Mouse (Mus musculus): Measurements from ENCODE around the gene Asic3.
"Not testable (repeated sequence)": the region's sequence is repeated elsewhere in the genome, so short reads cannot be mapped to it uniquely, and the experiment has no call there.

Asic3 gene

DNA sequence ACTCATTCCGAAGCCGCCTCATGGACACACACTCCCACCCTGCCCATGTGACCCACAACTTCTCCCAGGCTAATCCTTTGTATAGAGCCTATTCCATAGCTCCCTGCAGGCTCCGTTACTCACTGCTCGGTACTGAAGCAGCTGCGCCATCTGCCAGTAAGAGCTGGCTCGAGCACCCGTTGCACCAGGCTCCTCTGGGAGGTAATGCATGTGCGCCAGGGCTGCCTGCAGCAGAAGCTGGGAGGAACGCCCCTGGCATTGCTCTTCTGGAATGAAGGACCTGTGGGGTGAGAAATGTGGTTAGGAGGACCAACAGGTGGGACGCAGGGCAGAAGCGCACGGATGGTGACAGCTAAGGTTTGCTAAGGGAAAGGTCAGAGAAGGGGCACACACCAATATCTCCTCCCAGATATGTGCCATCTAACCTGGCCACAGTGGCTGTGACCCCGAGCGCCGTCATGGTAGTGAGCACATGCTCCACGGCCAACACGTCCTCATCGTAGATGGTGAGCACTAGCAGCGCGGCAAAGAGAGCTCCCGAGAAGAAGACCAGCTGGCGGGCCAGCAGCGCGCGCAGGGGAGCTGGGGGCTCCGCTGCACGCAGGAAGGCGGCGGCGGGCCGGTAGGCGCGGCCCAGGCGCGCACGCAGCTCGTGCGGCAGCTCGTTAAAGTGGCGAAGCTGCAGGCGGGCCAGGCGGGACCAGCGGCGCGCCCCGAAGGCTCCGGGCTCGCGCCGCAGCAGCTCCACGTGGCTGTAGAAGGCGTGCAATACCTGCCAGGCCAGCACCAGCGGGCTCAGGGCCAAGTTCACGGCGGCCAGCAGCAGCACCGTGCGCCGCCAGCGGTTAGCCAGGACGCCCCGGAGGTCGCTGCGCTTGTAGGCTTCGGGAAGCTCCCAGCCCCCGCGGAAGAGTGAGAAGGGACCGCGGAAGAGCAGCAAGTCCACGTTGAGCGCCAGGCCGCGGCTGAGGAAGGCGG is 25.6 kb upstream of the Asic3 start:
- no peak for DNase-seq (ENCODE audit: extremely low spot score, low read depth, low spot score)

DNA sequence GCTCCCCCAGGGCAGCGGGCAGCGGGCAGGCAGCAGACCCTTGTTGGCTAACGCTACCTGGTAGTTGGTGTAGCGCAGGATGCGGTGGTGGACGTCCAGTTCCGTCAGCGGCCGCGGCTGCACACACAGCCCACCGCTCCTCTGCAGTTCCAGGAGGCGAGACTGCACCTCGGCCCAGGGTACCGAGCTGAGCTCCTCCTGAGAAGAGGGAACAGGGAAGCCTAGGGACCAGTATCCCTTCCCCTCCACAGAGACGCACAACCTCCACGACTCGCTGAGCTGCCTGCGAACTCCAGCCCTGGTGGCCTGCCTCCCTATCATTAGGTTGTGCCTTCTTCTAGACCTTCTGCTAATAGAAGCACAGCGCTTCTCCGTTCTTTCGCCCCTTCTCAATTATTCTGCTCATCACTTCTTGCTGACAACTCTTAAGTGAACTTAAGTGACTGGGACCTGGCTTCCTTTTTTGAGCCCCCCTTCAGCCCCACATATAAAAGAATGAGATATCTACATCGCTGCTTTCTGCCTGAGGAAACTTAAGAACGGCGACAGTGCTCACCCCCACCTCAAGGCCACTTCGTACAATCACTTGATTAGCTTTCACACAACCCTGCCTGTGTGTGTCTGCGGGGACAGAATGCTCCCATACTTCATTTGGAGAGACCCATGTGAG is 24.8 kb upstream of the Asic3 start:
- no peak for DNase-seq (ENCODE audit: extremely low spot score, low read depth, low spot score)

- DNase-seq (ENCODE audit: extremely low spot score, low read depth, low spot score): no peak
Measured at GRCm38 (mm10) chr5:24389011-24389657, 24.1 kb upstream of the Asic3 start.

GRCm38 (mm10) chr5:24389658-24390020 is 23.6 kb upstream of the Asic3 start:
- no peak for DNase-seq (ENCODE audit: extremely low spot score, low read depth, low spot score)

DNA sequence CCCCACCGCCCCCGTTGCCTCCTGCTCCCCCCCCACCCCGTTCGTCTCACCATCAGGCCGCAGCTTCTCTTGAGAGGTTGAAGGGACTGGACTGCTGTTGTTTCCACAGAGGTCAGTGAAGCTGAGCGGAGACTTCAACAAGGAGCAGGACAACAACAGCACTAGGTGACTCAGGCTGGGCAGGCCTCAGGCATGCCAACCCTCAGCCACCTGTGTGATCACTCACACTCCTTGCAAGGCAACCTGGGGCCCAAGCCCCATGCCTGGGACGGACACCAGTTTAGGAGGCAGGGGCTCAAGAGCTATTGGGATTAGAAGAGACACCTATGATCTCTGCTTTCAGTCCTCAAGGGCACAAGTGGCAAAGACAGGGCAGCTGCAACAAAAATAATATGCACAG is 21.3 kb upstream of the Asic3 start, which contains the start of gene Atg9b:
Gene Atg9b, minus strand, starts transcription at position 280 of the 400 bp plus-strand sequence.
- DNase-seq (ENCODE audit: extremely low spot score, low read depth, low spot score): no peak

DNA sequence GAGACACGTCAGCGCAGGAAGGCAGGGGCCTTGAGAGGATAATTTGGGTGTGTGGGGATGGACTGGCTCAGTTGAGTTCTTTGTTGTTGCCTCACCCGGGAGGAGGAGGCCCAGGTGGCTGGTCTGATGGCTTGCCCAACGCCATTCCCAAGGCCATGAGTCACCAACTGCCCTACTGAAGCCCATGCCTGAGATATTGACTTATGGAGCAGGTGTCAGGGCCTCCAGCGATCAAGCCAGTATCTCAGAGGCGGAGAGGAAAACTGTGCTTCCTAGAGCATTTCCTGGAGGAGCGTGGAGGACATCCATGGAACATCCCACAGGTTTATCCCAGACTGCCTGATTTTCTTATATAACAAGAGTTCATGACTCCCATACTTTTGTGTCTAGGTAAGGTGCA is 20.5 kb upstream of the Asic3 start:
- no peak for DNase-seq (ENCODE audit: extremely low spot score, low read depth, low spot score)

DNA sequence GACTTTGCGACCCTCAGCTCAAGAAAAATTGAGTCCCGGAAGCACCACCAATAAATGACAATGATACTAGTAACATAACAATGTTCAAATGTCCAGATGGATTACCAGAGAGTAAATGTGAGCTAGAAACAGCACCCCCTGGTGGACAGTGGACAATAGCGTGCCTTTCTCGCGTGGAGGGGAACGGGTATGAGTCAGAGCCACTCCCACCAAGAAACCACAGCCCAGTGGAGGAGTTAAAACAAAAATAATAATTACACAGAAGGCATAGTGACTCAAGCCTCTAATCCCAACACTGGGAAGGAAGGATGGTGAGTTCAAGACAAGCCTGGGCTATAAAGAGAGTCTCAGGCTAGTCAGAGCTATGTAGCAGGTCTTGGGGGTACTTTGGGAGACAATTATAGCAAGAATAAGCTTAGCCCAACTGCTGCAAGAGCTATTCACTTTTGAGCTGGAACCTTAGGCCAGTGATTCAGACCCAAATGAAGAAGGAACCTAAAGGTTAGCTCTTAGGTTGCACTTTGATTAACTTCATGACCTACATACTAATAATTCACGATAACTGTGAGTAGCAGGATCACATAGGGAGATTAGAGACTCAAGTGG is 19.7 kb upstream of the Asic3 start, which contains the start of gene Abcb8:
Gene Abcb8, plus strand, starts transcription at position 272 of the 606 bp plus-strand sequence.
- peak; percentile 57 for DNase-seq (ENCODE audit: extremely low spot score, low read depth, low spot score)

- peak; percentile 99 for DNase-seq (ENCODE audit: extremely low spot score, low read depth, low spot score)
Measured at GRCm38 (mm10) chr5:24394165-24394894, 18.9 kb upstream of the Asic3 start.

GRCm38 (mm10) chr5:24396254-24396653 is 16.9 kb upstream of the Asic3 start:
- not testable (repeated sequence) for DNase-seq (ENCODE audit: extremely low spot score, low read depth, low spot score)

GRCm38 (mm10) chr5:24399686-24400085 is 13.5 kb upstream of the Asic3 start:
- DNase-seq (ENCODE audit: extremely low spot score, low read depth, low spot score): no peak

- no peak for DNase-seq (ENCODE audit: extremely low spot score, low read depth, low spot score)
Measured at GRCm38 (mm10) chr5:24400362-24400761, 12.8 kb upstream of the Asic3 start.

DNA sequence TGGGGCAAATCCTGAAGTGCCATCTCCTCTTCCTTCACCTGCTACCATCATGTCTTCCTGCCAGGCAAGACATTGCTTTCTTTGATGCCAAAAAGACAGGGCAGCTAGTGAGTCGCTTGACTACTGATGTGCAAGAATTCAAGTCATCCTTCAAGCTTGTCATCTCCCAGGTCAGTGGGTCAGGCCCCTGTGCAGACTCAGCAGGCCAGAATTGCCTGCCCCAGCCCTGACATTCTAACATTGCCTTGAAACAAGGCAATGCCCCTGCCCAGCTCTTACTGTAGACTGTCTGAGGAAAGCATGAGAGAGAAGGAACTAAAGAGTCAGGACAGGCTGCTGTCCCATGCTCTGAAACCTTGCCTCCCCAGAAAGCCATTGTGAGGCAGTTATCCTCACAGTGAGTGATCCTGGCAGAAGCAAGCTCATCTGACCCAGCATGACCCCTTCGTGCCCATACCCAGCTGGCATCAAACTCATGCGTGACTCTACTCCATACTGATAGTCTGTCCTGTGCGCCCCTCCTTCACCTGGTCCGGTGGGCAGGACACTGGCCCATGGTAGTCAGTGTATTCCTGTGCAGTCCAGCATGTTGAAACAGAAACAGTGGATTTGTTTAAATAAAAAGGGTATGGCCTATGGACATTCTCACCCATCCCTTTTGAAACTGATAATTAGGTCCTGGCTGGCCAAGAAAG is 12.1 kb upstream of the Asic3 start:
- no peak for DNase-seq (ENCODE audit: extremely low spot score, low read depth, low spot score)

- DNase-seq (ENCODE audit: extremely low spot score, low read depth, low spot score): no peak
Measured at GRCm38 (mm10) chr5:24401969-24402368, 11.2 kb upstream of the Asic3 start.

- no peak for DNase-seq (ENCODE audit: extremely low spot score, low read depth, low spot score)
Measured at GRCm38 (mm10) chr5:24404594-24405360, 8.4 kb upstream of the Asic3 start.

DNA sequence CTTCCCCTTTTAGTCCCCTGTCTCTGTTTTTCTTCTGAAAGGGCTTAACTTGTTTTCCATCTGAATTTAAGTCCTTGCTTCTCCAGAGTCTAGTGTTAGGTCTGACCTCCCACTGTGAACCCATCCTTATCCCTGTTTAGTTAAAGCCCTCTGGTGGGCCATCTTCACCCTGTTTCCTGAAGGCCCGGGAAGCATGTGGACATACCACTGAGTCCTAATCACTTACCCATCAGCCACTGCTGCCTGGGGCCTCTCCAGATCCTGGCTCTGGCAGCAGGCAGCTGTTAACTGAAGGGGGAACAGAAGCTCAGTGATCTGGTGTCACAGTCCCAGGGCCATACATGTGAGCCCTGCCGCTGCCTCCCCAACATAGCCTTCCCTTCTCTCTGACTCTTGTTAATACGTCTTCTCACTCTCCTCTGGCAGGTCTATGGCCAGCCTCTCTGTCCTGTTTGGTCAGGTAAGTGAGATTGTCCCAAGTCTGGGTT is 7.8 kb upstream of the Asic3 start:
- no peak for DNase-seq (ENCODE audit: extremely low spot score, low read depth, low spot score)

GRCm38 (mm10) chr5:24408651-24409050 is 4.5 kb upstream of the Asic3 start:
- no peak for DNase-seq (ENCODE audit: extremely low spot score, low read depth, low spot score)

DNA sequence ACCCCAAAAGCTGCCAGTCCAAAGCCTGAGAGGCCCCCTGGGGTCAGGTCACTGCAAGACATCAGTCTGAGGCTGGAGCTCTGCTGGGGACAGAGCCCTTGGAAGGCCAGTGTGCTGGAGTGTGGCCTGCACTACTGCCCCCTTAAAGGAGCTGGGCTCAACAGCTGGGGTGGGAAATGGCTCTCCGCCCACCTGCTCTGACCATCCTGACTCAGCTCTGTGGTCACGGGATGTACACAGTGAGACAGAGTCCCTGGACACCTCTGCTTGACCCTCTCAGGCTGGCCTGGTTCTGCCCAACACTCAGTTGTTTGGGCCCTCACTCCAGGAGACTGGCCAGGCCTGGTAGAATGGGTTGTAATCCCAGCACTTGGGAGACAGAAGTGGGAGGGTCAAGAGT is 3.7 kb upstream of the Asic3 start:
- no peak for DNase-seq (ENCODE audit: extremely low spot score, low read depth, low spot score)

DNA sequence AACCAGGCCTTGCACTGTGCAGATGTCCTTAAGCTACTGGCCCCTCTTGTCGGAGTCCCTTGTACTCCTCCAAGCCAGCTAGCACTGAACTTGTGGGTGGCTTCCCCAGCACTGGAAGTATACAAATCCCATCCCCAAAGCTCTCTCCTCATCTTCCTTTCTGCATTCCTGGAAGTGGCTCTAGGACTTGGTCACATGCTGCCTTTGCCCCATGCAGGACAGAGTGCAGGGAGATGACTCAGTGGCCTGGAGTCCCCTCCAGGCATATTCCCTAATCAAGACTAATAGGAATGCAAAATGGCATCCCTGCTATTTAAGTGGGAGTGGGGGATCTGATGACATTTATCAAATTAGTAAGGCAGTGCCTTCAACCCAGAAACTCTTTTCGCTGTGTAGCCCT is 1.1 kb upstream of the Asic3 start:
- no peak for DNase-seq (ENCODE audit: extremely low spot score, low read depth, low spot score)

GRCm38 (mm10) chr5:24413938-24414337 is 746 bp downstream of the Asic3 start:
- no peak for DNase-seq (ENCODE audit: extremely low spot score, low read depth, low spot score)

Data from hindlimb bud, embryonic 11.5 days (tissue).